Mouse (Mus musculus) mammary gland, adult 2 months (tissue): ENCODE data around the gene Cfl1. TPM values are rescaled to one million over a fixed set of nuclear protein-coding genes. Genes with fewer than 3 reads are reported as not detected.

ENCODE experiments used
- polyA plus RNA-seq: library from polyadenylated mRNA; depleted of rRNA; stranded (reverse); fragments of >200 nt; gene quantifications from 2 replicates; pipeline ENCODE4 v1.2.3, GENCODE M21; 2012; ENCODE audit warnings: low replicate concordance; rRNA removed

The Cfl1 gene
- polyA plus RNA-seq, result 576 and 751 TPM in 2 replicates

GRCm38 (mm10) chr19:5490313-5490897 is at the start of gene Cfl1:
Cfl1 (plus strand) TSS chr19:5490455.

GRCm38 (mm10) chr19:5447515-5448353 is 42.5 kb upstream of the Cfl1 start, which contains the start of gene Fosl1:
Fosl1 (plus strand) TSS chr19:5447547.

GRCm38 (mm10) chr19:5457746-5458442 is 32.4 kb upstream of the Cfl1 start, which contains the start of gene Ccdc85b:
Ccdc85b (minus strand) TSS chr19:5457894.

GRCm38 (mm10) chr19:5460465-5460911 is 29.8 kb upstream of the Cfl1 start, which contains the start of gene Fibp:
Fibp (plus strand) TSS chr19:5460615.

GRCm38 (mm10) chr19:5468374-5468773 is 21.9 kb upstream of the Cfl1 start, which contains the start of gene Ctsw:
Ctsw (minus strand) TSS chr19:5468507.

GRCm38 (mm10) chr19:5473720-5474119 is 16.5 kb upstream of the Cfl1 start, which contains the start of gene Efemp2:
Efemp2 (plus strand) TSS chr19:5473954.

GRCm38 (mm10) chr19:5487768-5488550 is 2.3 kb upstream of the Cfl1 start, which contains the start of gene Mus81:
Mus81 (minus strand) TSS chr19:5488402.

GRCm38 (mm10) chr19:5503687-5504086 is 13.4 kb downstream of the Cfl1 start, which contains the start of gene 1700020D05Rik:
1700020D05Rik (minus strand) TSS chr19:5503787.

GRCm38 (mm10) chr19:5510031-5511026 is 20.1 kb downstream of the Cfl1 start, which contains the start of gene Snx32:
Snx32 (minus strand) TSS chr19:5510538.

Other genes starting within 250 kb of the Cfl1 start
- gene Pacs1, start 217.3 kb upstream of the Cfl1 start, polyA plus RNA-seq, result 40.7 and 52.1 TPM in 2 replicates
- 79.2 and 128 TPM in 2 replicates for gene Sf3b2, start 195.0 kb upstream of the Cfl1 start, polyA plus RNA-seq
- gene Gal3st3, start 192.1 kb upstream of the Cfl1 start, polyA plus RNA-seq, result 0.04 and 0.36 TPM in 2 replicates
- gene Catsper1, start 154.7 kb upstream of the Cfl1 start, polyA plus RNA-seq, result not detected in 2 replicates
- 4.1 and 142 TPM in 2 replicates for gene Cst6, start 140.9 kb upstream of the Cfl1 start, polyA plus RNA-seq
- gene Eif1ad, start 123.7 kb upstream of the Cfl1 start, polyA plus RNA-seq, result 14.3 and 25.0 TPM in 2 replicates
- gene Banf1, start 123.3 kb upstream of the Cfl1 start, polyA plus RNA-seq, result 85.0 and 196 TPM in 2 replicates
- 13.2 and 16.5 TPM in 2 replicates for gene Sart1, start 101.8 kb upstream of the Cfl1 start, polyA plus RNA-seq
- gene Tsga10ip, start 87.9 kb upstream of the Cfl1 start, polyA plus RNA-seq, result not detected in 2 replicates
- gene Drap1, start 65.5 kb upstream of the Cfl1 start, polyA plus RNA-seq, result 111 and 116 TPM in 2 replicates
- 112 and 118 TPM in 2 replicates for gene AI837181, start 65.3 kb upstream of the Cfl1 start, polyA plus RNA-seq
- 0.13 and 0.75 TPM in 2 replicates for gene Fosl1, start 42.9 kb upstream of the Cfl1 start, polyA plus RNA-seq
- 5.0 and 11.5 TPM in 2 replicates for gene Ccdc85b, start 32.6 kb upstream of the Cfl1 start, polyA plus RNA-seq
- 106 and 133 TPM in 2 replicates for gene Fibp, start 29.8 kb upstream of the Cfl1 start, polyA plus RNA-seq
- 27.5 and 30.7 TPM in 2 replicates for gene Ctsw, start 21.9 kb upstream of the Cfl1 start, polyA plus RNA-seq
- 96.9 and 98.4 TPM in 2 replicates for gene Efemp2, start 16.5 kb upstream of the Cfl1 start, polyA plus RNA-seq
- 47.4 and 58.4 TPM in 2 replicates for gene Mus81, start 2.1 kb upstream of the Cfl1 start, polyA plus RNA-seq
- 1.1 and 1.7 TPM in 2 replicates for gene 1700020D05Rik, start 13.3 kb downstream of the Cfl1 start, polyA plus RNA-seq
- gene Snx32, start 20.1 kb downstream of the Cfl1 start, polyA plus RNA-seq, result 11.3 and 16.3 TPM in 2 replicates
- 2.4 and 2.5 TPM in 2 replicates for gene Ovol1, start 70.2 kb downstream of the Cfl1 start, polyA plus RNA-seq
- gene Ap5b1, start 77.6 kb downstream of the Cfl1 start, polyA plus RNA-seq, result 11.5 and 27.2 TPM in 2 replicates
- gene Rnaseh2c, start 111.4 kb downstream of the Cfl1 start, polyA plus RNA-seq, result 35.9 and 66.4 TPM in 2 replicates
- 50.4 and 55.5 TPM in 2 replicates for gene Kat5, start 119.8 kb downstream of the Cfl1 start, polyA plus RNA-seq
- gene Rela, start 147.0 kb downstream of the Cfl1 start, polyA plus RNA-seq, result 102 and 116 TPM in 2 replicates
- 130 and 371 TPM in 2 replicates for gene Sipa1, start 173.3 kb downstream of the Cfl1 start, polyA plus RNA-seq
- gene Map3k11, start 198.3 kb downstream of the Cfl1 start, polyA plus RNA-seq, result 73.1 and 141 TPM in 2 replicates
- 137 and 266 TPM in 2 replicates for gene Pcnx3, start 198.5 kb downstream of the Cfl1 start, polyA plus RNA-seq
- gene Kcnk7, start 213.9 kb downstream of the Cfl1 start, polyA plus RNA-seq, result 0.83 and 0.94 TPM in 2 replicates
- 92.5 and 93.1 TPM in 2 replicates for gene Ehbp1l1, start 235.9 kb downstream of the Cfl1 start, polyA plus RNA-seq
- gene Fam89b, start 239.2 kb downstream of the Cfl1 start, polyA plus RNA-seq, result 237 and 392 TPM in 2 replicates